ENCODE assay signal across 11 mouse cellular contexts in the genomic region with DNA sequence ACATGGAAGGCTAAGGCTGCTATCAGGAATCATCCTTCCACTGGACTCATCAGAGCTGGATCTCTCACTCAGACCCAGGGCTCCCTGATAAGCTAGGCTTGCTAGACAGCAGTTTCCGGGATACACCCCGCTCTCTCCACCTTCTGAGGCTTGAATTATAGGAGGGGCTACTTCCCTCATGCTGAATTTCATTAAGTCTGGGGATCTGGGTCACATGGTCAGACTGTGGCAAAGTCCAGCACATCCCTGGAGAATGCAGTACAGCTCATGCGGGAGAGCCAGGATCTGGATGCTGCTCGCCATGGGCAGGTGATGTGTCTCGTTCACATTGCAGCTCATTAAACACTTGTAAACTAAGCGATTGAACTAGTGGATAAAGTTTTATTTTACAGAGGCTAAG. TPM values are rescaled to one million over a fixed set of nuclear protein-coding genes. Genes with fewer than 3 reads are reported as not detected.
DNase-seq lines count a peak whose midpoint lies in the region; ATAC-seq and TF ChIP-seq lines count a peak whose summit lies in the region.
"Had no signal": no experiment of that assay in that cellular context is flagged by ENCODE, and none has a peak within 500 bp of the region (broad histone marks: within the 10 kb centered on the region; RNA-seq: fewer than 3 reads in every experiment).

No protein-coding gene starts in this region.

- H3K4me3 ChIP-seq in ES-E14 (ENCODE audit: insufficient read depth in 1 of 2, low read depth in 1 of 2, low read length in 2 of 2, poor library complexity in 1 of 2, severe bottlenecking in 1 of 2) = no peak overlapping the region
- no peak overlapping the region for H3K4me3 ChIP-seq in embryonic fibroblast, embryonic 13.5 days (ENCODE audit: insufficient read depth, low read length)
- H3K4me3 ChIP-seq in kidney, embryonic 16.5 days (ENCODE audit: low read length) = no peak overlapping the region
- no peak overlapping the region for H3K4me3 ChIP-seq in stomach, postnatal 0 days (ENCODE audit: low read depth, low read length)
- no peak overlapping the region for H3K4me3 ChIP-seq in left cerebral cortex, adult 2 months
- H3K4me3 ChIP-seq in liver, embryonic 12.5 days = no peak overlapping the region
- H3K4me3 ChIP-seq: heart, embryonic 15.5 days; hindbrain, embryonic 12.5 days had no signal

- no peak overlapping the region for H3K9ac ChIP-seq in ES-E14 (ENCODE audit: insufficient read depth, low read depth, low read length, poor library complexity, severe bottlenecking)
- no peak overlapping the region for H3K9ac ChIP-seq in kidney, embryonic 16.5 days (replicated peaks; ENCODE audit: low read length)
- no peak overlapping the region for H3K9ac ChIP-seq in stomach, postnatal 0 days (ENCODE audit: low read length)
- H3K9ac ChIP-seq in liver, embryonic 12.5 days = no peak overlapping the region
- H3K9ac ChIP-seq: heart, embryonic 15.5 days; hindbrain, embryonic 12.5 days had no signal

- TF ChIP-seq EP300 in stomach, postnatal 0 days (optimal IDR thresholded peaks at IDR 0.05) = no peak

- no peak overlapping the region for H3K4me2 ChIP-seq in kidney, embryonic 16.5 days (replicated peaks; ENCODE audit: low read depth, low read length)
- H3K4me2 ChIP-seq in stomach, postnatal 0 days (replicated peaks; ENCODE audit: low read depth) = no peak overlapping the region
- no peak overlapping the region for H3K4me2 ChIP-seq in liver, embryonic 12.5 days
- H3K4me2 ChIP-seq: heart, embryonic 15.5 days; hindbrain, embryonic 12.5 days had no signal

- peak overlapping the region; percentile 79; the same call in 1 of the 2 replicates for H3K27ac ChIP-seq in ES-E14 (ENCODE audit: insufficient read depth, low read depth, low read length, poor library complexity, severe bottlenecking)
- peak overlapping the region; percentile 95; the same call in 1 of the 2 replicates for H3K27ac ChIP-seq in embryonic fibroblast, embryonic 13.5 days (ENCODE audit: insufficient read depth, low read length)
- H3K27ac ChIP-seq in kidney, embryonic 16.5 days (ENCODE audit: low read length) = peak overlapping the region; percentile 87; the same call in 1 of the 2 replicates
- H3K27ac ChIP-seq in stomach, postnatal 0 days (replicated peaks) = no peak overlapping the region; the same call in 1 of the 2 replicates
- H3K27ac ChIP-seq in left cerebral cortex, adult 2 months = no peak overlapping the region
- no peak overlapping the region for H3K27ac ChIP-seq in liver, embryonic 12.5 days
- H3K27ac ChIP-seq: heart, embryonic 15.5 days; hindbrain, embryonic 12.5 days had no signal

- peaks cover 19% of the 10 kb centered on the region for H3K27me3 ChIP-seq in kidney, embryonic 16.5 days (ENCODE audit: insufficient read depth, low read length)
- no peaks in the 10 kb centered on the region for H3K27me3 ChIP-seq in stomach, postnatal 0 days (ENCODE audit: control insufficient read depth, insufficient read depth, low read length)
- H3K27me3 ChIP-seq in liver, embryonic 12.5 days (replicated peaks) = peaks cover 34% of the 10 kb centered on the region

- H3K36me3 ChIP-seq in ES-E14 (ENCODE audit: control insufficient read depth, insufficient read depth, low read length, poor library complexity, severe bottlenecking) = 0 out of 2 replicates have a peak, but pooled peaks cover 2% of the 10 kb centered on the region
- H3K36me3 ChIP-seq in kidney, embryonic 16.5 days (ENCODE audit: insufficient read depth, low read length) = peaks cover 11% of the 10 kb centered on the region
- no peaks in the 10 kb centered on the region for H3K36me3 ChIP-seq in stomach, postnatal 0 days (ENCODE audit: control insufficient read depth, insufficient read depth, low read length)
- H3K36me3 ChIP-seq in liver, embryonic 12.5 days = peaks cover 11% of the 10 kb centered on the region

- peak; percentile 26; the same call in 1 of the 2 replicates for TF ChIP-seq POLR2A in embryonic fibroblast, embryonic 13.5 days (IDR thresholded peaks at IDR 0.05; ENCODE audit: low read depth, low read length)

- intact Hi-C loops in left cerebral cortex, adult 2 months (cut with DNase I) = no loop called here

- peak; percentile 50 for ATAC-seq in kidney, embryonic 16.5 days (ENCODE audit: low FRiP score, low TSS enrichment)
- ATAC-seq in stomach, postnatal 0 days (ENCODE audit: low FRiP score, low TSS enrichment) = peak; percentile 62
- ATAC-seq in erythroid progenitor cell, adult 5-6 weeks (replicated peaks; ENCODE audit: low FRiP score, poor library complexity, severe bottlenecking) = no peak
- no peak for ATAC-seq in liver, embryonic 12.5 days

- 60% methylated on average over 6 of the region's 6 CpGs for WGBS in kidney, embryonic 16.5 days
- WGBS in stomach, postnatal 0 days = 58% methylated on average over 6 of the region's 6 CpGs
- WGBS in liver, embryonic 12.5 days (ENCODE audit: insufficient replicate concordance) = 67% methylated on average over 6 of the region's 6 CpGs

- no peaks in the 10 kb centered on the region for H3K9me3 ChIP-seq in ES-E14 (ENCODE audit: control insufficient read depth, insufficient read depth, low read depth, low read length)
- no peaks in the 10 kb centered on the region for H3K9me3 ChIP-seq in kidney, embryonic 16.5 days (ENCODE audit: low read length)
- H3K9me3 ChIP-seq in stomach, postnatal 0 days (ENCODE audit: control insufficient read depth, low read length) = no peaks in the 10 kb centered on the region
- no peaks in the 10 kb centered on the region for H3K9me3 ChIP-seq in liver, embryonic 12.5 days (replicated peaks)
- H3K9me3 ChIP-seq: heart, embryonic 15.5 days had no signal

- no peak for TF ChIP-seq CTCF in embryonic fibroblast, embryonic 13.5 days (IDR thresholded peaks at IDR 0.05; ENCODE audit: borderline replicate concordance, insufficient read depth, low read length)
- TF ChIP-seq CTCF in stomach, postnatal 0 days (IDR thresholded peaks at IDR 0.05; ENCODE audit: low read depth) = no peak
- no peak for TF ChIP-seq CTCF in left cerebral cortex, adult 2 months (IDR thresholded peaks at IDR 0.05)

- peak; percentile 53 for DNase-seq in ES-E14 (ENCODE audit: low read depth, low spot score)
- DNase-seq in stomach, postnatal 0 days (ENCODE audit: low spot score) = peak; percentile 57
- DNase-seq in left cerebral cortex, adult 2 months (ENCODE audit: extremely low spot score in 1 of 2, low spot score in 2 of 2) = no peak
- DNase-seq: adrenal gland, adult 2 months had no signal

- peaks cover 14 to 28% of the 10 kb centered on the region in 2 experiments for H3K4me1 ChIP-seq in ES-E14 (ENCODE audit: control insufficient read depth in 2 of 2, insufficient read depth in 2 of 2, low read length in 2 of 2, poor library complexity in 1 of 2)
- peaks cover 9% of the 10 kb centered on the region for H3K4me1 ChIP-seq in embryonic fibroblast, embryonic 13.5 days (ENCODE audit: control insufficient read depth, insufficient read depth, low read length)
- peaks cover 26% of the 10 kb centered on the region for H3K4me1 ChIP-seq in kidney, embryonic 16.5 days (ENCODE audit: insufficient read depth, low read length)
- H3K4me1 ChIP-seq in stomach, postnatal 0 days (replicated peaks; ENCODE audit: control insufficient read depth, insufficient read depth) = 0 out of 2 replicates have a peak, but pooled peaks cover 5% of the 10 kb centered on the region
- H3K4me1 ChIP-seq in liver, embryonic 12.5 days = peaks cover 23% of the 10 kb centered on the region

- in situ Hi-C loops in ES-E14 (cut with MboI; ENCODE audit: low sequenced_read_pairs in 2 of 2, unreplicated experiment in 2 of 2) = no loop called here

RNA-seq across cellular contexts. Expression of a gene that starts 3.5 kb away (rescaled TPM):
- total RNA-seq in ES-E14 (2012; rRNA removed) = 9.6 and 26.3 TPM in 2 replicates
- 1.3 and 2.1 TPM in 2 replicates for polyA plus RNA-seq in embryonic fibroblast, embryonic 13.5 days (2011; ENCODE audit: insufficient read length, low read depth, missing spikeins)
- polyA plus RNA-seq in kidney, embryonic 16.5 days (2015; fragmentation: Nextera tagmentation; extraction: Ambion mirVana) = 2.5 and 3.4 TPM in 2 replicates
- 12.7 and 14.6 TPM in 2 replicates for polyA plus RNA-seq in stomach, postnatal 0 days (2015; fragmentation: Nextera tagmentation; extraction: Ambion mirVana)
- not detected in 2 replicates for total RNA-seq in erythroid progenitor cell, adult 5-6 weeks (2015; ENCODE audit: low replicate concordance)
- total RNA-seq in erythroid progenitor cell, adult 5-6 weeks (2017; ENCODE audit: low replicate concordance) = not detected in 2 replicates
- 1 to 10 TPM; 5.1 to 5.7 TPM for total RNA-seq in left cerebral cortex, adult 2 months (2021)
- 0.31 and 0.44 TPM in 2 replicates for polyA plus RNA-seq in liver, embryonic 12.5 days (2016; fragmentation: Nextera tagmentation; extraction: Ambion mirVana)
- total RNA-seq: granulocyte monocyte progenitor cell, adult 5-6 weeks had no signal

RNA-seq across cellular contexts. Expression of a gene that starts 37.7 kb away (rescaled TPM):
- 28.0 and 40.8 TPM in 2 replicates for total RNA-seq in ES-E14 (2012; rRNA removed)
- polyA plus RNA-seq in embryonic fibroblast, embryonic 13.5 days (2011; ENCODE audit: insufficient read length, low read depth, missing spikeins) = 11.3 and 15.8 TPM in 2 replicates
- polyA plus RNA-seq in kidney, embryonic 16.5 days (2015; fragmentation: Nextera tagmentation; extraction: Ambion mirVana) = 25.3 and 26.9 TPM in 2 replicates
- polyA plus RNA-seq in stomach, postnatal 0 days (2015; fragmentation: Nextera tagmentation; extraction: Ambion mirVana) = 7.2 and 8.1 TPM in 2 replicates
- total RNA-seq in erythroid progenitor cell, adult 5-6 weeks (2015; ENCODE audit: low replicate concordance) = 16.3 and 17.7 TPM in 2 replicates
- total RNA-seq in erythroid progenitor cell, adult 5-6 weeks (2017; ENCODE audit: low replicate concordance) = 13.8 and 33.5 TPM in 2 replicates
- 10 to 100 TPM; 27.1 to 29.4 TPM for total RNA-seq in left cerebral cortex, adult 2 months (2021)
- 14.9 and 17.6 TPM in 2 replicates for polyA plus RNA-seq in liver, embryonic 12.5 days (2016; fragmentation: Nextera tagmentation; extraction: Ambion mirVana)

RNA-seq across cellular contexts. Expression of a gene that starts 37.9 kb away (rescaled TPM):
- 52.1 and 63.5 TPM in 2 replicates for total RNA-seq in ES-E14 (2012; rRNA removed)
- polyA plus RNA-seq in embryonic fibroblast, embryonic 13.5 days (2011; ENCODE audit: insufficient read length, low read depth, missing spikeins) = 45.2 and 50.0 TPM in 2 replicates
- polyA plus RNA-seq in kidney, embryonic 16.5 days (2015; fragmentation: Nextera tagmentation; extraction: Ambion mirVana) = 35.9 and 38.9 TPM in 2 replicates
- 23.6 and 27.0 TPM in 2 replicates for polyA plus RNA-seq in stomach, postnatal 0 days (2015; fragmentation: Nextera tagmentation; extraction: Ambion mirVana)
- total RNA-seq in erythroid progenitor cell, adult 5-6 weeks (2015; ENCODE audit: low replicate concordance) = 16.6 and 17.6 TPM in 2 replicates
- total RNA-seq in erythroid progenitor cell, adult 5-6 weeks (2017; ENCODE audit: low replicate concordance) = 224 and 296 TPM in 2 replicates
- 10 to 100 TPM; 46.7 to 50.1 TPM for total RNA-seq in left cerebral cortex, adult 2 months (2021)
- polyA plus RNA-seq in liver, embryonic 12.5 days (2016; fragmentation: Nextera tagmentation; extraction: Ambion mirVana) = 23.1 and 24.5 TPM in 2 replicates

RNA-seq across cellular contexts. Expression of a gene that starts 41.5 kb away (rescaled TPM):
- total RNA-seq in ES-E14 (2012; rRNA removed) = 144 and 195 TPM in 2 replicates
- 50.8 and 58.6 TPM in 2 replicates for polyA plus RNA-seq in embryonic fibroblast, embryonic 13.5 days (2011; ENCODE audit: insufficient read length, low read depth, missing spikeins)
- 222 and 240 TPM in 2 replicates for polyA plus RNA-seq in kidney, embryonic 16.5 days (2015; fragmentation: Nextera tagmentation; extraction: Ambion mirVana)
- 119 and 126 TPM in 2 replicates for polyA plus RNA-seq in stomach, postnatal 0 days (2015; fragmentation: Nextera tagmentation; extraction: Ambion mirVana)
- total RNA-seq in erythroid progenitor cell, adult 5-6 weeks (2015; ENCODE audit: low replicate concordance) = 3.4 TPM in 1 of 2 replicates, not detected in the other
- total RNA-seq in erythroid progenitor cell, adult 5-6 weeks (2017; ENCODE audit: low replicate concordance) = 1.3 and 5.1 TPM in 2 replicates
- total RNA-seq in left cerebral cortex, adult 2 months (2021) = 10 to 100 TPM; 13.3 to 13.9 TPM
- polyA plus RNA-seq in liver, embryonic 12.5 days (2016; fragmentation: Nextera tagmentation; extraction: Ambion mirVana) = 187 and 200 TPM in 2 replicates

RNA-seq across cellular contexts. Expression of a gene that starts 56.7 kb away (rescaled TPM):
- 504 and 729 TPM in 2 replicates for total RNA-seq in ES-E14 (2012; rRNA removed)
- 339 and 513 TPM in 2 replicates for polyA plus RNA-seq in embryonic fibroblast, embryonic 13.5 days (2011; ENCODE audit: insufficient read length, low read depth, missing spikeins)
- polyA plus RNA-seq in kidney, embryonic 16.5 days (2015; fragmentation: Nextera tagmentation; extraction: Ambion mirVana) = 1,676 and 1,744 TPM in 2 replicates
- polyA plus RNA-seq in stomach, postnatal 0 days (2015; fragmentation: Nextera tagmentation; extraction: Ambion mirVana) = 1,343 and 1,357 TPM in 2 replicates
- 711 and 715 TPM in 2 replicates for total RNA-seq in erythroid progenitor cell, adult 5-6 weeks (2015; ENCODE audit: low replicate concordance)
- 555 and 685 TPM in 2 replicates for total RNA-seq in erythroid progenitor cell, adult 5-6 weeks (2017; ENCODE audit: low replicate concordance)
- 100 to 1,000 TPM; 247 to 254 TPM for total RNA-seq in left cerebral cortex, adult 2 months (2021)
- 816 and 835 TPM in 2 replicates for polyA plus RNA-seq in liver, embryonic 12.5 days (2016; fragmentation: Nextera tagmentation; extraction: Ambion mirVana)

Comparison
In these comparisons a context has a peak if more than half of its experiments do, and no peak if none do; other contexts are left out.
1. DNase-seq: peak in ES-E14 (single experiment) and stomach, postnatal 0 days (single experiment); none in left cerebral cortex, adult 2 months (0 of 2).
2. H3K27ac ChIP-seq: peak in ES-E14 (single experiment), embryonic fibroblast, embryonic 13.5 days (single experiment) and kidney, embryonic 16.5 days (single experiment); none in stomach, postnatal 0 days (single experiment), left cerebral cortex, adult 2 months (single experiment) and liver, embryonic 12.5 days (single experiment).
3. ATAC-seq: peak in kidney, embryonic 16.5 days (single experiment) and stomach, postnatal 0 days (single experiment); none in erythroid progenitor cell, adult 5-6 weeks (single experiment) and liver, embryonic 12.5 days (single experiment).